Mouse (Mus musculus) bone marrow macrophage, adult 2 months (primary cell): ENCODE measurements around the gene Lrrc56. TPM values are rescaled to one million over a fixed set of nuclear protein-coding genes. Genes with fewer than 3 reads are reported as not detected.

Experiments
- H3K27ac ChIP-seq: 2 replicates; pipeline ENCODE4 v1.5.1; 2012; ENCODE audit warnings: low read depth, low read length; ENCODE audit not compliant: insufficient read depth
- H3K4me1 ChIP-seq: 2 replicates; pipeline ENCODE4 v1.6.1; 2012; ENCODE audit warnings: low read length; ENCODE audit not compliant: control insufficient read depth, insufficient read depth
- H3K4me3 ChIP-seq: 2 replicates; pipeline ENCODE4 v1.5.1; 2012; ENCODE audit warnings: mild to moderate bottlenecking, low read length, moderate library complexity; ENCODE audit not compliant: insufficient read depth
- CTCF ChIP-seq: IDR thresholded peaks from 2 replicates; pipeline ENCODE4 v1.5.1; 2012; ENCODE audit warnings: low read depth, mild to moderate bottlenecking, low read length, moderate library complexity
- POLR2A ChIP-seq: IDR thresholded peaks from 2 replicates; pipeline ENCODE4 v1.6.1; 2012; ENCODE audit warnings: mild to moderate bottlenecking, low read depth, low read length, borderline replicate concordance
- polyA plus RNA-seq: library from polyadenylated mRNA; stranded (reverse); fragments of >200 nt; gene quantifications from 2 replicates; pipeline ENCODE4 v1.2.4, GENCODE M21; 2012; ENCODE audit not compliant: missing spikeins, insufficient read depth, insufficient read length

Lrrc56 gene
- polyA plus RNA-seq, 1 experiment = 4.1 TPM

DNA sequence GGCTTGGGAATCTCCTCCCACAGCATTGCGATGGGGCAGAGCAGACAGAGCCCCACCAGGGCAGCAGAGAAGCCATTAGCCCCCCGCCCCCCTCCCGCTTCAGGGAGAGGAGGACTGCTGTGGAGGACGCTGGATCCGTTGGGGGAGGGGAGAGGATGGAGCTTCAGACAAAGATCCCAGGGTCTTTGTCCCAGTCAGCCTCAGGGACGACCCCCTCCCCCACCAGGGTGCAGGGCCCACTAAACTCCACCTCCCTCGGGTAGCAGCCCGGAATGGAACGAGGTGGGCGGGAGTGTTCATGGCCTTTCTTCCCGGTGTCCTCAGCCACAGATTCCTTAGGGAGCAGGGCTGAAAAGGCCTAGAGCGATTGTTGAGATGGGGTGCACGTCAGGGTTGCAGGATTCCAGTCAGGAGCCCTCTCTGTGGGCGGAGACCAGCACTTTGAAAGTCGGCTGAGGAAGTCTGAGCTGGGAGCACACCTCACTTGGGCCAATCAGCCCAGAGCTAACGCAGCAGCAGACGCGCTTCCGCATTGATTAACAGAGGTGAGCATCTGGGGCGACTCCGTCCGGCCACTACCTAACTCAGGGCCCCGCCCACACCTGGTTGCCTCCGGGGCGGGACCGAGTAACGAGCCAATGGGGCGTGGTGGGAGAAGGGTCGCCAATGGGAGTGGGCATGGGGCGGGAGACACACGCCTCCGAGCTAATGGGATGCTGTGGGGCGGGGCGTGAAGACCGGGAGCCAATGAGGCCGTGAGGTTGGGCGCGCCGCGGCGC, 21.3 kb downstream of the Lrrc56 start, which contains the start of gene Rassf7:
TSS of gene Rassf7 (plus strand) at position 760 of the 779 bp plus-strand sequence.
- Histone ChIP-seq H3K4me3 (peak within 1 kb of the TSS; percentile 76), H3K27ac (no peak within 1 kb of the TSS), H3K4me1 (peaks cover 14% of the 10 kb centered on the region)
- TF ChIP-seq POLR2A (no peak), CTCF (no peak)

DNA sequence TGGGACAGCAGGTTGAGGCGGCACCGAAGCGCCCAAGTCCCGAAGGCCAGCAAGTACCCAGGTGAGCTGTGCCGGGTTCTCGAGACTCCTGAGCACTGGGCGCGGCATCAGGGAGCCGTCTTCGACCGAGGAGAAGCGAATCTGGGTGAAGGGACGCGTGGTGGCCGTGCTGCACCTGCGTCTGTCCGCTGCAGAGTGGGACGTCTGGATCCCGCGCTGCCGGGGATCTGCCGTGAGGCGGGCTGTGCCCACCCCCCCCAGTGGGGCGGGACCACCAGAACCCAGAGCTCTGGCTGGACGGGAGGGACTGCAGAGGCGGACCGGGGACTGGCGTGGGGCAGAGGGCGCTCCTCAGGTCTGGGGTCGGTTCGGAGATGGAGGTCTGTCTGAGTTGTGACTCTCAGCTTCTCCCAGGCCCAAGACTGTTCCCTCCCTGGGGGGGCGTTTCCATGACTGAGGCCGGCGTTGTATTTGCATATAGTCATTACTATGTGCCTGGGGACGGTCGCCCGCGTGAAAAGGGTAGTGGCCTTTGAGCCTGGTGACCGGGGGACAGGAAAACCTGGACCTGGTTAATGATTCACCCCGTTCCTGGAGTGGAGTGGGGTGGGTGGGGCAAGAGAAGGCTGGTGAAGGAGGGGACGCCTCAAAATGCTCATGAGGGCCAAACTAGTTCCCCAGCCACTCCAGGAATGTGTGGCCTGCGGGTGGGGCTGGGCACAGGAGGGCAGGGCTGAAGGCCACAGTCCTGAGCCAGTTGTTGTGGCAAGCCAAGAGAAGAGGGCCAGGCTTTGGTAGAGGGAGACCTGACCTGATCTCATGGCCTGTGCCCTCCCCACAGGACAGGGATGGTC, 22.1 kb downstream of the Lrrc56 start:
- Histone ChIP-seq H3K4me1 (peaks cover 16% of the 10 kb centered on the region), H3K27ac (no peak overlapping the region), H3K4me3 (peak overlapping the region; percentile 76)
- TF ChIP-seq POLR2A (no peak), CTCF (no peak)

DNA sequence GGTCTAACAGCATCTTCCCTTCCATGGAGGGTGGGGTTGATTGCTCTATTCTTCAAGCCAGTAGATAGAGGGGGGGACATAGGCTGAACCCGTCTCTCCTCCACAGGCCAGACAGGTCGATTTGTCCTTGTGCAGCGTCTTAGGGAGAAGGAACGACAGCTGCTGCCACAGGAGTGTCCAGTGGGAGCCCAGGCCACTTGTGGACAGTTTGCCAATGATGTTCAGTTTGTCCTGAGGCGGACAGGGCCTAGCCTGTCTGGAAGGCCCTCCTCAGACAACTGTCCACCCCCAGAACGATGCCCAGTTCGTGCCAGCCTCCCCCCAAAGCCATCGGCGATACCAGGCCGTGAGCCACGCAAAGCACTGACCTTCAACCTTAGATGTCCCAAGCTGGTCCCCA, 22.9 kb downstream of the Lrrc56 start:
- H3K27ac ChIP-seq = no peak overlapping the region
- TF ChIP-seq CTCF (no peak), POLR2A (no peak)
- H3K4me3 ChIP-seq = no peak overlapping the region
- peaks cover 20% of the 10 kb centered on the region for H3K4me1 ChIP-seq

DNA sequence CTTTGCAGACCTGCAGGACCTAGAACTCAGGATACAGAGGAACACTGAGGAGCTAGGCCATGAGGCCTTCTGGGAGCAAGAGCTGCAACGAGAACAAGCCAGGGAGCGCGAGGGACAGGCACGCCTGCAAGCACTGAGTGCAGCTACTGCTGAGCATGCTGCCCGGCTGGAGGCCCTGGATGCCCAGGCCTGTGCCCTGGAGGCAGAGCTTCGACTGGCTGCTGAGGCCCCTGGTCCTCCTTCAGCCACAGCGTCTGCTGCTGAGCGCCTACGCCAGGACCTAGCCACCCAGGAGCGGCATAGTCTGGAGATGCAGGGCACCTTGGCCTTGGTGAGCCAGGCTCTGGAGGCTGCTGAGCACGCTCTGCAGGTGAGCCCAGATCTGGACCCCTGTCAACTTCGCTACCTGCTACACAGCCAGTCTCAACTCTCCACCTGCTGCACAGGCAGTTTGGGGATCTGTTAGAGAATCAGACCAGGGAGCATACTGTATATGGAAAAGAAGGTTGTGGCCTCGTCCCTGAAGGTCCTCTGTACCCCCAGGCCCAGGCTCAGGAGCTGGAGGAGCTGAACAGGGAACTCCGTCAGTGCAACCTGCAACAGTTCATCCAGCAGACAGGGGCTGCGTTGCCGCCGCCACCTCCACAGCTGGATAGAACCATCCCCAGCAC, 23.5 kb downstream of the Lrrc56 start:
- no peak overlapping the region for H3K4me3 ChIP-seq
- no peak overlapping the region for H3K27ac ChIP-seq
- TF ChIP-seq POLR2A (no peak), CTCF (no peak)
- peaks cover 26% of the 10 kb centered on the region for H3K4me1 ChIP-seq

DNA sequence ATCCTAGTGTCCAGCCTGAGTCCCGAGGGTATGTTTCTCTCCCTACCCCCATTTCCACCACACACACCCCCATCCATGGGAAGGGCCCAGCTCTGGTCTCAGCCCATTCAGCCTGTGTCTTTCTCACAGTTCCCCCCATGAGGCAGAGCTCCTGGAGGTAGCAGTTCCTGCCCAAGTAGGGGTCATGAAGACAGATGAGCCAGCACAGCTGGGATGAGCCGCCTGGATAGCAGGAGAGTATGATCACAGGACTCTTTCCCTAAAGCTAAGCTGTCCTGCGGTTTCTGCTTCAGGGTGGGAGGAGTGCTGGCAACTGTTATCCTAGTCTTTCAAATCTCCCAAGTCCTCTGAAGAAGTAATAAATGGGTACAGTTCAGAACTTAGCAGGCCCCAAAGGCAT, 24.2 kb downstream of the Lrrc56 start:
- Histone ChIP-seq H3K4me1 (peaks cover 28% of the 10 kb centered on the region), H3K4me3 (no peak overlapping the region), H3K27ac (no peak overlapping the region)
- TF ChIP-seq POLR2A (no peak), CTCF (no peak)

DNA sequence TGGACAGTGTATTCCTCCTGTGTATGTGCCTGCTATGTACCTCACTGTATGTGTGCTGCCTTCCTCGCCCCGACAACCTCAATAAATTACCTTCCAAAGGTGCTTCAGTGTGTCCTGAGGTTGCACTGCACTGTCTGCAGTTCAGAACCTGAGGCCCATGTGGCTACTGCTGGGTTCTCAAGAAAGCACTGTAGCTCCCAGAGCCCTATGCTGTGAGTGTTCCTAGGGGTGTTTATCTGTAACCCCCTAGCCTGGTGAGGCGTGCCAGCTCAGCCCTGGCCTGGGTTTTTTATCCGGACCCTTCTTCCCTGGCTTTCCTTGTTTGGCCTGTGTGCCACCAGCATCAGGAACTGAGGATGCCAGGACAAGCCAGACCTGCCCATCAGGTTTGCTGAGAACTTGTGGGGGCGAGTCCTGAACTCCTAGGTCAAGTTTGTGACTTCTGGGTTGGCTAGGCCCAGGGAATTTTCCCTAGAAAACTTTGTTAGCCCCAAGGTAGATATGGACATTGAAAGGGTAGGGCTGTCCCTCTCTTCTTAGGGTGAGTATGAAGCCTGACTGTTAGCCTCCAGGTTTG, 24.7 kb downstream of the Lrrc56 start:
- Histone ChIP-seq H3K27ac (no peak overlapping the region), H3K4me1 (peaks cover 28% of the 10 kb centered on the region), H3K4me3 (no peak overlapping the region)
- TF ChIP-seq POLR2A = no peak
- no peak for TF ChIP-seq CTCF

DNA sequence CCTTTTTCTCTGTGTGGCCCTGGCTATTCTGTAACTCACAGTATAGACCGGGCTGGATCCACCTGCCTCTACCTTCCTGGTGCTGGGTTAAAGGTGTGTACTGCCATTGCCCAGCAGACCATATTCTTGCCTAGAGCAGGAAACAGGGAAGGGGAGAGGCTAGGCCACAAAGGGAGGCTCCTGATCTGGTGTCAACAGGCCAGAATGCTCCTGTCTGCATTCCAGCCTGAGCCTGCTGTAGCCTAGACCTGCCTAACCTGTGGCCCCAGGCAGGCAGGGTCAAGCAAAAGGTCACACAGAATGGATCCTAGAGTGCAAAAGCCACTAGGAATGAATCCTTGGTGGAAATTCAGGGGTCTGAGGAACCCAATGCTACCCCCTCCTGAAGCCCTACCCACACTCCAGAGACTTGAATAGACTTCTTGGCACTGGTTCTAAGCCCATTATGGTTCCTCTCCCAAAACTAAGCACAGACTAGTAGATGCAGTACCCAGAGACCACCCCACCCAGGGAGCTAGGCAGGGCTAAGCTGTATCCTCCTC, 25.7 kb downstream of the Lrrc56 start:
- H3K4me1 ChIP-seq = peaks cover 28% of the 10 kb centered on the region
- no peak overlapping the region for H3K27ac ChIP-seq
- TF ChIP-seq POLR2A (no peak), CTCF (no peak)
- no peak overlapping the region for H3K4me3 ChIP-seq

DNA sequence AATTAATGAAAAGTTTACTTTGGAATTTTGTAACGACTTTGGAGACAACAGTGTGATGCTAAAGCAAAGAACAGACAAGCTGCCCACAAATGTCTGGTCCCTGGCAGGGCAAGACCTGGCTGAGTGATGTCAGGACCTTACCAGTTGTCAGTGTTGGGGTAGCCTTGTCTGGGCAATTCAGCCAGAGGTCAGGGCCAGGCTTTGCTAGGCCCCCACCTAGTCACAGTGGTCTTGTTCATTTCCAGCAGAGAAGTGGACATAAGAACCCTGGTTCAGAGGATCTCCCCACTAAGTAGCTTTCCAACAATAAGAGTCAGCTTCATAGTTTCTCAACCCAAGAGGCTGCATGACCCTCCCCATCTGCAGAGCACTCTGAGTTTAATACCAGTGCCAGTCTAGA, 26.4 kb downstream of the Lrrc56 start:
- TF ChIP-seq POLR2A (no peak), CTCF (no peak)
- H3K4me1 ChIP-seq = peaks cover 28% of the 10 kb centered on the region
- H3K4me3 ChIP-seq = no peak overlapping the region
- no peak overlapping the region for H3K27ac ChIP-seq
